Mouse (Mus musculus) liver, adult 2 months (tissue): ENCODE data around the gene Dnajc11. TPM values are rescaled to one million over a fixed set of nuclear protein-coding genes. Genes with fewer than 3 reads are reported as not detected.
A peak's percentile ranks its signal among the peaks of the same experiment; 100 is the strongest.

Experiments
- DNase-seq: peaks from one replicate; pipeline ENCODE4 v3.0.0-alpha.2; 2011; ENCODE audit warnings: low read depth, low spot score; ENCODE audit errors: extremely low read depth
- H3K27ac ChIP-seq: fragments of 200-500 bp; replicated peaks from 2 replicates; pipeline ENCODE4 v1.5.1; 2012; ENCODE audit warnings: low read depth, mild to moderate bottlenecking, control low read depth, inconsistent platforms, low read length; ENCODE audit not compliant: insufficient read depth
- H3K27me3 ChIP-seq: fragments of 200-500 bp; 2 replicates; pipeline ENCODE4 v1.6.1; 2012; ENCODE audit warnings: mild to moderate bottlenecking, moderate library complexity, low read length, inconsistent platforms; ENCODE audit not compliant: control insufficient read depth, insufficient read depth
- H3K36me3 ChIP-seq: fragments of 200-500 bp; 2 replicates; pipeline ENCODE4 v1.6.1; 2012; ENCODE audit warnings: low read length, inconsistent platforms; ENCODE audit not compliant: control insufficient read depth, insufficient read depth
- H3K4me1 ChIP-seq: fragments of 200-500 bp; 2 replicates; pipeline ENCODE4 v1.6.1; 2011; ENCODE audit warnings: low read length; ENCODE audit not compliant: control insufficient read depth, insufficient read depth
- H3K4me3 ChIP-seq: fragments of 200-500 bp; 2 replicates; pipeline ENCODE4 v1.5.1; 2011; ENCODE audit warnings: low read depth, mild to moderate bottlenecking, control low read depth, low read length, moderate library complexity; ENCODE audit not compliant: insufficient read depth
- H3K79me2 ChIP-seq: fragments of 200-500 bp; 2 replicates; pipeline ENCODE4 v1.6.1; 2012; ENCODE audit warnings: inconsistent platforms, mild to moderate bottlenecking, low read length, moderate library complexity; ENCODE audit not compliant: control insufficient read depth, insufficient read depth
- H3K9ac ChIP-seq: fragments of 200-500 bp; 2 replicates; pipeline ENCODE4 v1.6.1; 2012; ENCODE audit warnings: low read depth, mild to moderate bottlenecking, control low read depth, inconsistent platforms, low read length
- CTCF ChIP-seq: fragments of 200-500 bp; IDR thresholded peaks from 2 replicates; pipeline ENCODE4 v1.5.1; 2011; ENCODE audit warnings: low read depth, low read length, control low read depth
- POLR2A ChIP-seq: fragments of 200-500 bp; IDR thresholded peaks from 2 replicates; pipeline ENCODE4 v1.6.1; 2011; ENCODE audit warnings: low read length, control low read depth; ENCODE audit not compliant: insufficient read depth; ENCODE audit errors: extremely low read depth
- WGBS: fragments of 180-500 bp; shearing (Covaris S2); methylation state at CpG from one replicate; pipeline ENCODE4 v1.1.7; 2018; 5-methylcytosine and 5-hydroxymethylcytosine counted together
- polyA plus RNA-seq: library from polyadenylated mRNA; depleted of rRNA; stranded (reverse); fragments of >200 nt; gene quantifications from 2 replicates; pipeline ENCODE4 v1.2.3, GENCODE M21; 2012
- total RNA-seq: library from RNA; depleted of rRNA; stranded (reverse); fragments of >200 nt; gene quantifications from 2 replicates; pipeline ENCODE4 v1.2.3, GENCODE M21; 2014

Dnajc11 gene
- total and polyA plus RNA-seq, 2 experiments, result 23.9 to 52.6 TPM

GRCm38 (mm10) chr4:151959849-151960512, 26.5 kb downstream of the Dnajc11 start:
- 91% methylated on average over 11 of the region's 11 CpGs for WGBS

GRCm38 (mm10) chr4:151960513-151960854, 27.0 kb downstream of the Dnajc11 start:
- no peaks in the 10 kb centered on the region for H3K27me3 ChIP-seq
- H3K79me2 ChIP-seq, result no peaks in the 10 kb centered on the region; the same call in 1 of the 2 replicates
- H3K4me1 ChIP-seq, result no peaks in the 10 kb centered on the region
- no peak overlapping the region for H3K27ac ChIP-seq
- H3K4me3 ChIP-seq, result no peak overlapping the region
- peaks cover 24% of the 10 kb centered on the region for H3K36me3 ChIP-seq
- no peak for TF ChIP-seq CTCF
- no peak for TF ChIP-seq POLR2A
- H3K9ac ChIP-seq, result no peak overlapping the region
- DNase-seq, result no peak
- WGBS, result 81% methylated on average over 3 of the region's 3 CpGs

More at GRCm38 (mm10) chr4:151959849-151960512, 26.5 kb downstream of the Dnajc11 start:
- Histone ChIP-seq H3K9ac (no peak overlapping the region), H3K27ac (no peak overlapping the region), H3K4me1 (no peaks in the 10 kb centered on the region), H3K79me2 (no peaks in the 10 kb centered on the region; the same call in 1 of the 2 replicates), H3K36me3 (peaks cover 22% of the 10 kb centered on the region), H3K27me3 (no peaks in the 10 kb centered on the region), H3K4me3 (no peak overlapping the region)
- TF ChIP-seq POLR2A (no peak), CTCF (no peak)
- no peak for DNase-seq

GRCm38 (mm10) chr4:151962817-151963216, 29.3 kb downstream of the Dnajc11 start:
- Histone ChIP-seq H3K79me2 (no peaks in the 10 kb centered on the region; the same call in 1 of the 2 replicates), H3K27me3 (no peaks in the 10 kb centered on the region), H3K36me3 (peaks cover 21% of the 10 kb centered on the region), H3K9ac (no peak overlapping the region), H3K27ac (no peak overlapping the region), H3K4me1 (no peaks in the 10 kb centered on the region), H3K4me3 (no peak overlapping the region)
- WGBS, result 89% methylated on average over 3 of the region's 3 CpGs
- TF ChIP-seq POLR2A (no peak), CTCF (no peak)
- no peak for DNase-seq

GRCm38 (mm10) chr4:151968204-151968921, 34.9 kb downstream of the Dnajc11 start:
- no peak overlapping the region for H3K27ac ChIP-seq
- DNase-seq, result no peak
- H3K4me1 ChIP-seq, result no peaks in the 10 kb centered on the region
- no peak overlapping the region for H3K4me3 ChIP-seq
- WGBS, result 92% methylated on average over 26 of the region's 26 CpGs
- H3K36me3 ChIP-seq, result peaks cover 13% of the 10 kb centered on the region; the same call in 1 of the 2 replicates
- TF ChIP-seq CTCF (no peak), POLR2A (no peak)
- H3K9ac ChIP-seq, result no peak overlapping the region
- H3K27me3 ChIP-seq, result no peaks in the 10 kb centered on the region
- no peaks in the 10 kb centered on the region; the same call in 1 of the 2 replicates for H3K79me2 ChIP-seq

- no peaks in the 10 kb centered on the region for H3K4me1 ChIP-seq
- no peaks in the 10 kb centered on the region for H3K27me3 ChIP-seq
- TF ChIP-seq CTCF (peak; percentile 52; the same call in 1 of the 2 replicates), POLR2A (no peak)
- no peak overlapping the region for H3K27ac ChIP-seq
- no peak overlapping the region for H3K9ac ChIP-seq
- no peak overlapping the region for H3K4me3 ChIP-seq
- no peak for DNase-seq
- WGBS, result 81% methylated on average over 10 of the region's 10 CpGs
- H3K79me2 ChIP-seq, result no peaks in the 10 kb centered on the region
- H3K36me3 ChIP-seq, result peaks cover 8% of the 10 kb centered on the region; the same call in 1 of the 2 replicates
Measured at GRCm38 (mm10) chr4:151972221-151972967, 38.9 kb downstream of the Dnajc11 start.
